Mouse (Mus musculus): ENCODE data around the gene Olfr799.

The Olfr799 gene

DNA sequence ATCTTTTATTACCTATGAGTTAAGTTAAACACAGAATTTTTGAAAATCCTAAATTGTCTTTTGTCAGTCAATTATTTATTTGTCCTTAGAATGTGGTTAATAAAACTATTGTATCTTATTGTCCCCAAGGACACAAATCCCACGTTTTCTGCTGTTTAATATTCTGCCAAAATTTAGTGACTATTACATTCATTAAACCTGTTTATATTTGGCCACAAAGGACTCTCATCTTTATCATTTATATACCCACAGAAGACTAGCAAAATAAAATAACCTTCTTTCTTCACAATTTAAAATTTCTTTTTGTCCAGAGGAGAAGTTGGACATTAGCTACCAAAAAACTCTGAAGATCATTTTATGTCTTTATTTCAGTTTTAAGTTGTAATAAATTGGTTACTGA is at the start of gene Olfr799:
Olfr799 (plus strand) TSS at position 301 of the 400 bp plus-strand sequence.
- DNase-seq (ENCODE audit: low spot score): no peak

- DNase-seq (ENCODE audit: low spot score): no peak
Observed at GRCm38 (mm10) chr10:129612470-129612869, 24.8 kb upstream of the Olfr799 start, which contains the start of gene Olfr796. Olfr796 (minus strand) TSS chr10:129612570.

DNA sequence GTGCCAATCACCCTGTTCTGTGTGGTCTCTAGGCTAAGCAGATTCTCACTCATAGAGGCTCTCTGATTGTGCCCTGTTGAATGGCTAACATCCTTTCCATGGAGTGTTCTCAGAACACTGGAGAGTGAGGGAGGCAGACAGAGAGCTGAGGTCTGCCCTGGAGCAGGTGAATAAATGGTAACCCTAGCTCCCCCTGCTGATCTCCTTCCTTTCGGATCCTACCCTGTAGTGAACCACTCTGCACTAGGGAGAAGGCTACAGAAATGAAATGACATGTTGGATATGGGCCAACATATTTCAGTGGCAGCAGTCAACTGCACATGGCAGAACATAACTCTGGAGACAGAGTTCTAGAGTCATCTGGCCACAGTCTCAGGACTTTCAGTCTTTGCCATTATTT is 15.6 kb upstream of the Olfr799 start:
- DNase-seq (ENCODE audit: low spot score): no peak

DNA sequence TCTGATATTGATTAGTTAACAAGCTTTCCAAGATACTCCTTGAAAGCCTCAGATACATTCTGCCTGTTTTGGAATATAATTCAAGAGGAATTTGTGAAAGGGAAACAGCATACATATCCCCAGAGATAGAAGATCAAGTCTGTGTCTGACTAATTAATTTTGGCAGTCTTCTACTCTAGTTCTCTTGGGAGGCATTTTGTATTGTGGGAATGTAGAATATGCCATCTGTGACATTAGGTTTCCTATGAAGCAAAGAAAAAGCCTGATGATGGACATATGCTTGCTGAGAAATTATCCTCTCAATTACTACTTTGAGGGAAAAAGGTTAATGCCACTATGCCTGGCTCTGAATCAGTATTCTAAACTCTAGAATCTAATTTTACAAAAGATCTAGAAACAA is 14.0 kb upstream of the Olfr799 start:
- no peak for DNase-seq (ENCODE audit: low spot score)

- DNase-seq (ENCODE audit: low spot score): no peak
Observed at GRCm38 (mm10) chr10:129627834-129628233, 9.4 kb upstream of the Olfr799 start, which contains the start of gene Olfr798. Olfr798 (minus strand) TSS chr10:129627934.

DNA sequence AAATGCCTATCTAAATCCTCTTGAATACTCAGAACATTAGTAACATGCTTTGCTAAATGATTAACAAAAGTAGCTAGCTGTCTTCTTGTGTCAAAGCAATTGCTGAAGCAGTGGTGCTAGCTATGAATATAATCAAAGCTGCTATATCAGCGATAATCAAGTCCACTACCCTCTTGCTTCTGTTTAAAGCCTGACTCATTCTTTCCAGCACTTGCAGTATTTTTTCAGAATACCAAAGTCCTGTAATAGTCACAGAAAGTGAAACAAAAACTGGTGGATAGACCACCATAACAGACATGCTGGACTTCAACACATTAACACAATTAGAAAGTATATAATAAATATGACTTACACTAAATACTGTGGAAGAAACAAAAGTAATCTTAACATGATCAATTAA is 14.5 kb downstream of the Olfr799 start:
- DNase-seq (ENCODE audit: low spot score): no peak

DNA sequence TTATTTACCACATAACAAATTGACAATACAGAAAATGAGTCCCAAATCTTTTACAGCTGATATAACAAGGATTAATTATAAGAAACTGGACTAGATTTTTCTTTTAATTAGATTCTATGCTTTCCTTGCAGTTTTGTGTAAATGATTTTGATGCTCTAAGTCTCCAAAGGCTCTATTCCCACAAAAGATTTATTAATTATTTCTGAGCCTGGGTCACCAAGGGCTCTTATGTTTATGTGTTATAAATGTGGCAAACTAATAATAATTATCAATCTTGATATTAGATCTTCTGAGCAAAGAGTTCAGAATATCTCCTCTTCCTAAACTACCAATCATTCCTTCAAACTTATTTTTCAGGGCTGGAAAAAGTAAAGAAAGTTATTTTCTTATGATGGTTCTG is 20.1 kb downstream of the Olfr799 start, which contains the start of gene Olfr800:
Olfr800 (plus strand) TSS at position 301 of the 400 bp plus-strand sequence.
- no peak for DNase-seq (ENCODE audit: low spot score)

GRCm38 (mm10) chr10:129673765-129674164 is 36.5 kb downstream of the Olfr799 start, which contains the start of gene Olfr801:
Olfr801 (minus strand) TSS chr10:129673865.
- DNase-seq (ENCODE audit: low spot score): no peak

- no peak for DNase-seq (ENCODE audit: low spot score)
Observed at GRCm38 (mm10) chr10:129688069-129688468, 50.8 kb downstream of the Olfr799 start, which contains the start of gene Olfr802. Olfr802 (minus strand) TSS chr10:129688169.

DNA sequence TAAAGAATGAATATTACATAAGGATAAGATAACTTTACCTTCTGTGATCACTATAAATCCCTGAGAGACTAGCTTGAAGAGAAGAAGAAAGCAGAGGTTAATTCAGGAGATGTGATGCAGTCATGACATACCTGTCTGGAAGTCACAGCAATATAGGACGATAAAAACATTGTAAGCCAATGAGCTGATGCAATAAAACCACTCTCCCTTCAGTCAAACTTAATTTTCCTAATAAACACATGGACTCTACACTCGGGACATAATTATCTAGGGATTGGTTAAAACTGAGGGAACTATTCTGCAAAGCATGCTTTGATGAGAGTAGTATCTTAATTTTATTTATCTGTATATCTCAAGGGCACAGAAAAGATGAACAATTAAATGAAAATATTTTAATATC is 56.9 kb downstream of the Olfr799 start, which contains the start of gene Olfr803:
Olfr803 (minus strand) TSS at position 101 of the 400 bp plus-strand sequence.
- no peak for DNase-seq (ENCODE audit: low spot score)

Data from yolk sac, embryonic 10.5 days (tissue).